Mouse (Mus musculus): ENCODE measurements at regions not wholly inside any gene's neighbourhood (a gene's known extent, or its start where the extent isn't known, plus 50 kb on each side); places are given as distances from the start of the nearest gene placed in this dataset.

- no peak for TF ChIP-seq POLR2A (IDR thresholded peaks at IDR 0.05; ENCODE audit: borderline replicate concordance, insufficient read depth, low read length)
- no peak for TF ChIP-seq CTCF (IDR thresholded peaks at IDR 0.05; ENCODE audit: borderline replicate concordance, insufficient read depth, low read depth, low read length)
- no peaks in the 10 kb centered on the region for H3K27me3 ChIP-seq (ENCODE audit: control insufficient read depth, insufficient read depth, low read length)
- DNase-seq: no peak
- H3K27ac ChIP-seq (ENCODE audit: insufficient read depth, low read length): no peak overlapping the region
- H3K4me1 ChIP-seq (ENCODE audit: control insufficient read depth, insufficient read depth, low read length): no peaks in the 10 kb centered on the region
- no peak overlapping the region for H3K4me3 ChIP-seq (replicated peaks; ENCODE audit: insufficient read depth, low read depth, low read length)
- 10% methylated on average over 8 of the region's 8 CpGs for WGBS
Measured at GRCm38 (mm10) chr6:127362966-127363752, 83.5 kb upstream of the Parp11 start.

GRCm38 (mm10) chr6:127363871-127364590 lies 82.6 kb upstream of the Parp11 start:
- Histone ChIP-seq H3K4me1 (ENCODE audit: control insufficient read depth, insufficient read depth, low read length) (no peaks in the 10 kb centered on the region), H3K4me3 (replicated peaks; ENCODE audit: insufficient read depth, low read depth, low read length) (no peak overlapping the region), H3K27me3 (ENCODE audit: control insufficient read depth, insufficient read depth, low read length) (no peaks in the 10 kb centered on the region), H3K27ac (ENCODE audit: insufficient read depth, low read length) (no peak overlapping the region)
- DNase-seq: no peak
- WGBS: 25% methylated on average over 7 of the region's 7 CpGs
- TF ChIP-seq POLR2A (IDR thresholded peaks at IDR 0.05; ENCODE audit: borderline replicate concordance, insufficient read depth, low read length) (no peak), CTCF (IDR thresholded peaks at IDR 0.05; ENCODE audit: borderline replicate concordance, insufficient read depth, low read depth, low read length) (no peak)

- 81% methylated on average over 5 of the region's 5 CpGs for WGBS
- Histone ChIP-seq H3K27me3 (ENCODE audit: control insufficient read depth, insufficient read depth, low read length) (no peaks in the 10 kb centered on the region), H3K27ac (ENCODE audit: insufficient read depth, low read length) (no peak overlapping the region), H3K4me3 (replicated peaks; ENCODE audit: insufficient read depth, low read depth, low read length) (no peak overlapping the region), H3K4me1 (ENCODE audit: control insufficient read depth, insufficient read depth, low read length) (no peaks in the 10 kb centered on the region)
- no peak for DNase-seq
- TF ChIP-seq CTCF (IDR thresholded peaks at IDR 0.05; ENCODE audit: borderline replicate concordance, insufficient read depth, low read depth, low read length) (no peak), POLR2A (IDR thresholded peaks at IDR 0.05; ENCODE audit: borderline replicate concordance, insufficient read depth, low read length) (no peak)
Measured at GRCm38 (mm10) chr6:127364591-127365187, 82.0 kb upstream of the Parp11 start.

- no peak overlapping the region for H3K27ac ChIP-seq (ENCODE audit: insufficient read depth, low read length)
- no peaks in the 10 kb centered on the region for H3K4me1 ChIP-seq (ENCODE audit: control insufficient read depth, insufficient read depth, low read length)
- 76% methylated on average over 7 of the region's 7 CpGs for WGBS
- no peak for DNase-seq
- no peaks in the 10 kb centered on the region for H3K27me3 ChIP-seq (ENCODE audit: control insufficient read depth, insufficient read depth, low read length)
- TF ChIP-seq CTCF (IDR thresholded peaks at IDR 0.05; ENCODE audit: borderline replicate concordance, insufficient read depth, low read depth, low read length) (no peak), POLR2A (IDR thresholded peaks at IDR 0.05; ENCODE audit: borderline replicate concordance, insufficient read depth, low read length) (no peak)
- no peak overlapping the region for H3K4me3 ChIP-seq (replicated peaks; ENCODE audit: insufficient read depth, low read depth, low read length)
Measured at GRCm38 (mm10) chr6:127365246-127365645, 81.4 kb upstream of the Parp11 start.

GRCm38 (mm10) chr6:127365651-127366050 lies 81.0 kb upstream of the Parp11 start:
- Histone ChIP-seq H3K27me3 (ENCODE audit: control insufficient read depth, insufficient read depth, low read length) (no peaks in the 10 kb centered on the region), H3K4me3 (replicated peaks; ENCODE audit: insufficient read depth, low read depth, low read length) (no peak overlapping the region), H3K27ac (ENCODE audit: insufficient read depth, low read length) (no peak overlapping the region), H3K4me1 (ENCODE audit: control insufficient read depth, insufficient read depth, low read length) (no peaks in the 10 kb centered on the region)
- no peak for DNase-seq
- WGBS: 74% methylated on average over 2 of the region's 2 CpGs
- TF ChIP-seq POLR2A (IDR thresholded peaks at IDR 0.05; ENCODE audit: borderline replicate concordance, insufficient read depth, low read length): no peak
- no peak for TF ChIP-seq CTCF (IDR thresholded peaks at IDR 0.05; ENCODE audit: borderline replicate concordance, insufficient read depth, low read depth, low read length)

- Histone ChIP-seq H3K27ac (ENCODE audit: insufficient read depth, low read length) (no peak overlapping the region), H3K27me3 (ENCODE audit: control insufficient read depth, insufficient read depth, low read length) (no peaks in the 10 kb centered on the region; the same call in 1 of the 2 replicates), H3K4me1 (ENCODE audit: control insufficient read depth, insufficient read depth, low read length) (no peaks in the 10 kb centered on the region), H3K4me3 (replicated peaks; ENCODE audit: insufficient read depth, low read depth, low read length) (no peak overlapping the region)
- DNase-seq: no peak
- TF ChIP-seq CTCF (IDR thresholded peaks at IDR 0.05; ENCODE audit: borderline replicate concordance, insufficient read depth, low read depth, low read length): no peak
- no peak for TF ChIP-seq POLR2A (IDR thresholded peaks at IDR 0.05; ENCODE audit: borderline replicate concordance, insufficient read depth, low read length)
- whole genome bisulfite sequencing: 73% methylated on average over 5 of the region's 5 CpGs
Measured at GRCm38 (mm10) chr6:127373052-127373451, 73.6 kb upstream of the Parp11 start.

- Histone ChIP-seq H3K27me3 (ENCODE audit: control insufficient read depth, insufficient read depth, low read length) (no peaks in the 10 kb centered on the region; the same call in 1 of the 2 replicates), H3K4me3 (replicated peaks; ENCODE audit: insufficient read depth, low read depth, low read length) (no peak overlapping the region), H3K27ac (ENCODE audit: insufficient read depth, low read length) (no peak overlapping the region), H3K4me1 (ENCODE audit: control insufficient read depth, insufficient read depth, low read length) (no peaks in the 10 kb centered on the region)
- WGBS: 70% methylated on average over 13 of the region's 13 CpGs
- no peak for DNase-seq
- no peak for TF ChIP-seq POLR2A (IDR thresholded peaks at IDR 0.05; ENCODE audit: borderline replicate concordance, insufficient read depth, low read length)
- no peak for TF ChIP-seq CTCF (IDR thresholded peaks at IDR 0.05; ENCODE audit: borderline replicate concordance, insufficient read depth, low read depth, low read length)
Measured at GRCm38 (mm10) chr6:127373797-127374463, 72.7 kb upstream of the Parp11 start.
